Mouse (Mus musculus) stomach, postnatal 0 days (tissue): ENCODE data around the gene Tceanc2. TPM values are rescaled to one million over a fixed set of nuclear protein-coding genes. Genes with fewer than 3 reads are reported as not detected.
A peak's percentile ranks its signal among the peaks of the same experiment; 100 is the strongest.

Source experiments
- ATAC-seq: fragments of 200-750 bp; cut with Nextera tagmentation; 2 replicates; pipeline ENCODE4 v1.8.0; 2017; ENCODE audit not compliant: low FRiP score, low TSS enrichment
- DNase-seq: peaks from one replicate; pipeline ENCODE4 v3.0.0-alpha.2; 2016; ENCODE audit warnings: low spot score
- H3K27ac ChIP-seq: fragments of 300-500 bp; sonication (generic); replicated peaks from 2 replicates; pipeline ENCODE4 v1.5.1; 2014; ENCODE audit warnings: mild to moderate bottlenecking, control low read depth
- H3K27me3 ChIP-seq: fragments of 300-500 bp; sonication (generic); 2 replicates; pipeline ENCODE4 v1.6.1; 2014; ENCODE audit warnings: low read length; ENCODE audit not compliant: control insufficient read depth, insufficient read depth
- H3K36me3 ChIP-seq: fragments of 300-500 bp; sonication (generic); 2 replicates; pipeline ENCODE4 v1.6.1; 2014; ENCODE audit warnings: low read length, mixed read lengths; ENCODE audit not compliant: control insufficient read depth, insufficient read depth
- H3K4me1 ChIP-seq: fragments of 300-500 bp; sonication (generic); replicated peaks from 2 replicates; pipeline ENCODE4 v1.6.1; 2014; ENCODE audit warnings: antibody characterized with exemption; ENCODE audit not compliant: control insufficient read depth, insufficient read depth
- H3K4me2 ChIP-seq: fragments of 300-500 bp; sonication (generic); replicated peaks from 2 replicates; pipeline ENCODE4 v1.6.1; 2014; ENCODE audit warnings: low read depth, mild to moderate bottlenecking, control low read depth, moderate library complexity
- H3K4me3 ChIP-seq: fragments of 300-500 bp; sonication (generic); 2 replicates; pipeline ENCODE4 v1.5.1; 2014; ENCODE audit warnings: low read depth, low read length, control low read depth
- H3K9ac ChIP-seq: fragments of 300-500 bp; sonication (generic); 2 replicates; pipeline ENCODE4 v1.6.1; 2014; ENCODE audit warnings: mild to moderate bottlenecking, low read length, control low read depth, mixed read lengths
- H3K9me3 ChIP-seq: fragments of 300-500 bp; sonication (generic); 2 replicates; pipeline ENCODE4 v1.6.1; 2016; ENCODE audit warnings: low read length; ENCODE audit not compliant: control insufficient read depth
- CTCF ChIP-seq: IDR thresholded peaks from 2 replicates; pipeline ENCODE4 v1.5.1; 2016; ENCODE audit warnings: antibody characterized with exemption, low read depth, mild to moderate bottlenecking, moderate library complexity
- EP300 ChIP-seq: optimal IDR thresholded peaks from 2 replicates; pipeline ENCODE3; 2016; ENCODE audit warnings: antibody characterized with exemption
- WGBS: fragments of 180-500 bp; shearing (Covaris S2); extraction: QIAGEN DNeasy Blood & Tissue Kit; methylation state at CpG from one replicate; pipeline ENCODE4 v1.1.7; 2014; 5-methylcytosine and 5-hydroxymethylcytosine counted together
- polyA plus RNA-seq: library from polyadenylated mRNA; unstranded; fragments of >200 nt; fragmentation: Nextera tagmentation; extraction: Ambion mirVana; gene quantifications from 2 replicates; pipeline ENCODE4 v1.2.1, GENCODE M21; 2015

The Tceanc2 gene
- polyA plus RNA-seq, 1 experiment from 2014 or later = 21.2 TPM

- Histone ChIP-seq H3K27me3 (no peaks in the 10 kb centered on the region), H3K4me3 (no peak overlapping the region), H3K9ac (no peak overlapping the region), H3K4me1 (no peaks in the 10 kb centered on the region), H3K4me2 (no peak overlapping the region), H3K27ac (no peak overlapping the region), H3K9me3 (no peaks in the 10 kb centered on the region), H3K36me3 (no peaks in the 10 kb centered on the region)
- WGBS = 32% methylated on average over 9 of the region's 9 CpGs
- DNase-seq (no peak), ATAC-seq (no peak)
- no peak for TF ChIP-seq EP300
Observed at GRCm38 (mm10) chr4:107130534-107130933, 48.4 kb downstream of the Tceanc2 start.

- WGBS = 78% methylated on average over 8 of the region's 8 CpGs
- H3K4me3 ChIP-seq = no peak overlapping the region
- no peak for TF ChIP-seq EP300
- TF ChIP-seq CTCF = no peak
- no peak overlapping the region for H3K27ac ChIP-seq
- 0 out of 2 replicates have a peak, but pooled peaks have one; percentile 27 for ATAC-seq
- no peaks in the 10 kb centered on the region for H3K36me3 ChIP-seq
- no peaks in the 10 kb centered on the region for H3K4me1 ChIP-seq
- H3K4me2 ChIP-seq = no peak overlapping the region
- no peak overlapping the region for H3K9ac ChIP-seq
- H3K27me3 ChIP-seq = no peaks in the 10 kb centered on the region
- H3K9me3 ChIP-seq = no peaks in the 10 kb centered on the region
- no peak for DNase-seq
Observed at GRCm38 (mm10) chr4:107129373-107129772, 49.5 kb downstream of the Tceanc2 start.

- peak; percentile 60 for DNase-seq
- WGBS = 45% methylated on average over 13 of the region's 13 CpGs
- ATAC-seq = peak; percentile 49
- Histone ChIP-seq H3K27me3 (no peaks in the 10 kb centered on the region), H3K4me2 (no peak overlapping the region), H3K9me3 (no peaks in the 10 kb centered on the region), H3K9ac (no peak overlapping the region), H3K36me3 (no peaks in the 10 kb centered on the region), H3K27ac (no peak overlapping the region; the same call in 1 of the 2 replicates), H3K4me1 (no peaks in the 10 kb centered on the region; the same call in 1 of the 2 replicates), H3K4me3 (no peak overlapping the region)
- TF ChIP-seq CTCF (no peak), EP300 (no peak)
Observed at GRCm38 (mm10) chr4:107127901-107128669, 50.8 kb downstream of the Tceanc2 start.

- TF ChIP-seq CTCF (no peak), EP300 (no peak)
- Histone ChIP-seq H3K36me3 (no peaks in the 10 kb centered on the region), H3K4me1 (no peaks in the 10 kb centered on the region; the same call in 1 of the 2 replicates), H3K27me3 (no peaks in the 10 kb centered on the region), H3K9ac (no peak overlapping the region), H3K4me2 (no peak overlapping the region), H3K4me3 (no peak overlapping the region), H3K9me3 (no peaks in the 10 kb centered on the region), H3K27ac (no peak overlapping the region)
- WGBS = 52% methylated on average over 13 of the region's 13 CpGs
- no peak for DNase-seq
- ATAC-seq = no peak
Observed at GRCm38 (mm10) chr4:107126891-107127524, 51.9 kb downstream of the Tceanc2 start.

- Histone ChIP-seq H3K4me3 (no peak overlapping the region), H3K27me3 (no peaks in the 10 kb centered on the region), H3K9me3 (no peaks in the 10 kb centered on the region), H3K27ac (no peak overlapping the region), H3K4me1 (no peaks in the 10 kb centered on the region; the same call in 1 of the 2 replicates), H3K36me3 (no peaks in the 10 kb centered on the region), H3K4me2 (no peak overlapping the region), H3K9ac (no peak overlapping the region)
- DNase-seq (no peak), ATAC-seq (no peak)
- TF ChIP-seq CTCF (no peak), EP300 (no peak)
- 70% methylated on average over 10 of the region's 10 CpGs for WGBS
Observed at GRCm38 (mm10) chr4:107126389-107126788, 52.5 kb downstream of the Tceanc2 start.

GRCm38 (mm10) chr4:107125101-107125500 lies 53.8 kb downstream of the Tceanc2 start:
- TF ChIP-seq CTCF (peak; percentile 49), EP300 (no peak)
- ATAC-seq (no peak), DNase-seq (no peak)
- Histone ChIP-seq H3K4me2 (no peak overlapping the region), H3K36me3 (no peaks in the 10 kb centered on the region), H3K4me1 (no peaks in the 10 kb centered on the region; the same call in 1 of the 2 replicates), H3K9ac (no peak overlapping the region), H3K27me3 (no peaks in the 10 kb centered on the region), H3K9me3 (no peaks in the 10 kb centered on the region), H3K4me3 (no peak overlapping the region), H3K27ac (no peak overlapping the region)
- 69% methylated on average over 5 of the region's 5 CpGs for WGBS
